Mouse (Mus musculus) gastrocnemius, postnatal 4 days (tissue): ENCODE measurements around the gene Tex30. TPM values are rescaled to one million over a fixed set of nuclear protein-coding genes. Genes with fewer than 3 reads are reported as not detected.

Experiments used
- DNase-seq, 2 experiments: peaks; one replicate each; pipeline ENCODE4 v3.0.0; 2021 to 2022; ENCODE audit warnings: low spot score in 2 of 2, mixed read lengths in 2 of 2
- long read RNA-seq, 2 experiments: library from polyadenylated mRNA; stranded (forward); transcript quantifications; one replicate each; pipeline ENCODE4 v2.0.0; 2021
- total RNA-seq, 2 experiments: library from RNA; stranded (reverse); gene quantifications; 2 replicates each; pipeline ENCODE4 v1.2.3; 2021

The Tex30 gene
- 1 to 10 TPM; 8.7 TPM for total RNA-seq
- long read RNA-seq, experiment 1, transcript Tex30-211 (6 exons, 960 nt): major isoform, 7 of 9 reads
- long read RNA-seq, experiment 1, partial matches to known transcripts: 0 of 9 reads
- long read RNA-seq, experiment 1, other reads (novel, unspliced or antisense): 1 of 9 reads
- long read RNA-seq, experiment 2, partial matches to known transcripts: 1 of 5 reads
- long read RNA-seq, experiment 2, other reads (novel, unspliced or antisense): 3 of 5 reads

GRCm38 (mm10) chr1:44102259-44102717 is at the start of gene Tex30:
Gene Tex30, minus strand, starts transcription at chr1:44102441.
- peak; percentile 86 to 94 for DNase-seq

GRCm38 (mm10) chr1:44148706-44149105 is 46.5 kb upstream of the Tex30 start:
- no peak for DNase-seq

GRCm38 (mm10) chr1:44147563-44148381 is 45.5 kb upstream of the Tex30 start, which contains the start of gene Ercc5:
Gene Ercc5, plus strand, starts transcription at chr1:44147744.
- DNase-seq: peak; percentile 55 to 76

GRCm38 (mm10) chr1:44142747-44143146 is 40.5 kb upstream of the Tex30 start:
- DNase-seq: no peak

GRCm38 (mm10) chr1:44140232-44140631 is 38.0 kb upstream of the Tex30 start:
- DNase-seq: no peak

GRCm38 (mm10) chr1:44129929-44130581 is 27.8 kb upstream of the Tex30 start:
- DNase-seq: no peak

GRCm38 (mm10) chr1:44125590-44125989 is 23.3 kb upstream of the Tex30 start:
- no peak for DNase-seq

- DNase-seq: no peak
Observed at GRCm38 (mm10) chr1:44122256-44122655, 20.0 kb upstream of the Tex30 start.

- DNase-seq: no peak
Observed at GRCm38 (mm10) chr1:44120074-44120406, 17.8 kb upstream of the Tex30 start.

GRCm38 (mm10) chr1:44119201-44120073 is 17.2 kb upstream of the Tex30 start:
- peak; percentile 67 to 81 for DNase-seq

GRCm38 (mm10) chr1:44118239-44119054 is 16.2 kb upstream of the Tex30 start, which contains the start of the genes Kdelc1 and Bivm:
Gene Kdelc1, minus strand, starts transcription at chr1:44118808.
Gene Bivm, plus strand, starts transcription at chr1:44118957.
- DNase-seq: peak; percentile 61 to 86

- no peak for DNase-seq
Observed at GRCm38 (mm10) chr1:44117571-44117970, 15.3 kb upstream of the Tex30 start.

GRCm38 (mm10) chr1:44102939-44103338 is 698 bp upstream of the Tex30 start:
- DNase-seq: no peak

- DNase-seq: peak in 1 of 2 experiments; percentile 23
Observed at GRCm38 (mm10) chr1:44101448-44102225, 604 bp downstream of the Tex30 start.

GRCm38 (mm10) chr1:44064625-44065024 is 37.6 kb downstream of the Tex30 start:
- DNase-seq: peak in 1 of 2 experiments; percentile 31

- no peak for DNase-seq
Observed at GRCm38 (mm10) chr1:44063439-44063838, 38.8 kb downstream of the Tex30 start.

- DNase-seq: no peak
Observed at GRCm38 (mm10) chr1:44061836-44062235, 40.4 kb downstream of the Tex30 start, which contains the start of gene Gm8251. Gene Gm8251, minus strand, starts transcription at chr1:44061936.

GRCm38 (mm10) chr1:44057805-44058204 is 44.4 kb downstream of the Tex30 start:
- no peak for DNase-seq

- no peak for DNase-seq
Observed at GRCm38 (mm10) chr1:44046556-44046955, 55.7 kb downstream of the Tex30 start.
